Mouse (Mus musculus): ENCODE results near the gene Dock2.

- no peak for TF ChIP-seq CTCF (IDR thresholded peaks at IDR 0.05; ENCODE audit: borderline replicate concordance, extremely low read depth, insufficient read depth, insufficient read length)
- TF ChIP-seq POLR2A (IDR thresholded peaks at IDR 0.05; ENCODE audit: borderline replicate concordance, extremely low read depth, insufficient read depth, insufficient read length, poor library complexity, severe bottlenecking) = no peak
Observed at GRCm38 (mm10) chr11:34784864-34785263, 1.2 kb upstream of the Dock2 start.
